Mouse (Mus musculus) right cerebral cortex, postnatal 36 days (tissue): Measurements from ENCODE around the gene Slc35d2.
"Not testable (repeated sequence)": the region's sequence is repeated elsewhere in the genome, so short reads cannot be mapped to it uniquely, and the experiment has no call there.

Source experiments
- DNase-seq, 2 experiments: peaks; one replicate each; pipeline ENCODE4 v3.0.0; 2022; ENCODE audit warnings: low spot score in 2 of 2, mixed read lengths in 1 of 2

The Slc35d2 gene

DNA sequence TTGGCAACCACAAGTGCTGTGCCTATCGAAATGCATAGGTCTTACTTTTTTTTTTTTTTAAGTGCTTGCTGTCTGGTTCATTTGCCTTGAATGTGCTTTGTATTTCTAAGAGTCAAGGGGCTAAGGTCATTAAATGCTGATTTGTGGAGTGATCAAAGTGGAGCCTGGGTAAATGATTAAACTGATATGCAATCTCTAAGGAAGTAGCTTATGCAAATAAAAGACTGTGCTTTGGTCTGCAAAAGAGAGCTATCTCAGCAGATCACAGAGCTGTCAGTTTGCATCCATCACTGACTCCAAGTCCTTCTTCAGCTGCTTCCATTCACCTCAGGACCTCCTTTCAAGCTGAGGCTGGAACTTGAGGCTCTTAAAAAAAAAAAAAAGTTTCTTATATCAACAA is 75.2 kb downstream of the Slc35d2 start:
- DNase-seq, result no peak

GRCm38 (mm10) chr13:64052281-64052680 is 76.9 kb downstream of the Slc35d2 start:
- DNase-seq, result not testable (repeated sequence)

DNA sequence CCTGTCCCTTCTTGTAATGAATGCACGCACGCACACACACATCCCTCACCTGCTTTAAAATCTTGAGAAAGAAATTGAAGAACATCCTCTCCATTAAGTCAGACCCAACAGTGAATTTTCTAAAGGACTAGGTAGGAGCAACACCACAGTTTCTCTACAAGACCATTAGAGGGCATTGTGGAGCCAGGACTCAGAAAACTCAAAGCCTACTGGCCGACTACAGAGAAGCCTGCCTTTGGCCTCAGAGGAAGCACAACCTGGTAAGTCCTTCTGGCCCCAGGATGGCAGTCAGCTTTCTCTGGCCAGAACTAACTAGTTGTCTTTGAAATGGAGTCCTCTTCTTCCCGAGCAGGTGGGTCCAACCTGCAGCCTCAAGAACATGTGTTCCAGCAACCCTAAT is 78.3 kb downstream of the Slc35d2 start:
- no peak for DNase-seq

DNA sequence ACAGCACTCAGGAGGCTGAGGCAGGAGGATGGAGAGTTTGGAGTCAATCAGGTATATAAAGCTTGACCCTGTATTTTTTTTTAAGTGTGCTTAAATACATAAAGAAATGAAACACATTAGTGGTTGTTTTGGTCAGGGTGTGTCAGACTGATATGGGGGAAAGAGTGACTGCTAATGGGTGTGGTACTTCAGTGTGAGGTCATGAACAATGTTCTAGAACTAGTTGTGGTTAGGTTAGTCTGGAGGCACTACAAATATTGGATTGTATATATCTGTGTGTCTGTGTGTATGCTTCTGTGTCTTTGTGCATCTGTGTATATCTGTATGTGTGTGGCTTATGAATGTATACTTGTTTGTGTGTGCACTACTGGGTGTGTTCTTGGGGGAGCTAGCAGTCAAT is 79.6 kb downstream of the Slc35d2 start:
- DNase-seq, result no peak

GRCm38 (mm10) chr13:64048467-64048866 is 80.7 kb downstream of the Slc35d2 start:
- no peak for DNase-seq
